Mouse (Mus musculus): ENCODE measurements at regions not wholly inside any gene's neighbourhood (a gene's known extent, or its start where the extent isn't known, plus 50 kb on each side); places are given as distances from the start of the nearest gene placed in this dataset.
"Not testable (repeated sequence)": the region's sequence is repeated elsewhere in the genome, so short reads cannot be mapped to it uniquely, and the experiment has no call there.

GRCm38 (mm10) chr4:153157572-153157971 lies 325.0 kb downstream of the Ajap1 start:
- no peak for DNase-seq

- not testable (repeated sequence) for DNase-seq
Measured at GRCm38 (mm10) chr4:153152923-153153322, 329.7 kb downstream of the Ajap1 start.

- DNase-seq: no peak
Measured at GRCm38 (mm10) chr4:153133147-153133546, 349.5 kb downstream of the Ajap1 start.

- no peak for DNase-seq
Measured at GRCm38 (mm10) chr4:153129345-153129744, 353.3 kb downstream of the Ajap1 start.

DNA sequence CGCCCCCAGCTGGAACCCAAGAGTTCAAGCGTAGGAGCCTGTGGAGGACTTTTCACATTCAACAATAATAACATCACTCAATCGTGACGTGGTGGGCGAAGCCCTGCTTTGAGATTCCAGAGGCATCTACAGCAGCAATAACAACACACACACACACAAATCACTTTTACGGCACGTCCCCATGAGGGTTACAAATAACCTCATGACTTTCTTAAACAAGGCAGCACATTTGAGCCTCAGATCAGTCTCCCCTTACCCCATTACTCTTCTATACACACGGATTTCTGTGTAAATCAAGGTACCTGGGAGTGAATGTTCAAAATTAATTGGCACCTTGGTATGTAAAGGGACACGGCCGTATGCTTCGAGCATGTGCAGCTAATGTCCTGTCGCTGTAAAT lies 354.4 kb downstream of the Ajap1 start:
- no peak for DNase-seq

GRCm38 (mm10) chr4:153120480-153120879 lies 362.1 kb downstream of the Ajap1 start:
- DNase-seq: no peak

DNA sequence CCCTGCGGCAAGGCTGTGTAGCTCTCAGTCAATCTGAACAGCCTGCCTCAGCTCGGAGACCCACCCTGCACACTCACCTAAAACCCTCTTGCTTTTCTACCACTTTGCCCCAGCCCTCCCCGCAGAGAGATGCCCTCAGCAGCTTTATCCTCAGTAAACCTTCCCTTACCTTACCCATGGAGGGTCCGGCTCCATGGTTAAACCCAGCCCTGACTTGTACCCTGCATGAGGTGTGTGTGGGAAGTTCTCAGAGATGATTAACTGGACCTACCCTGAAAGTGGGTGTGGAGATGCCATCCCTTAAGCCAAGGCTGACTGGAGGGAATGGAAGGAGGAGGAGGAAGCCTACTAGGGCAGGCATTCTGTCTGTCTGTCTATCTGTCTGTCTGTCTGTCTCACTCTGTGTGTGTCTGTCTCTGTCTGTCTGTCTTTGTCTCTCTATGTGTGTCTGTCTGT lies 362.9 kb downstream of the Ajap1 start:
- DNase-seq: no peak

DNA sequence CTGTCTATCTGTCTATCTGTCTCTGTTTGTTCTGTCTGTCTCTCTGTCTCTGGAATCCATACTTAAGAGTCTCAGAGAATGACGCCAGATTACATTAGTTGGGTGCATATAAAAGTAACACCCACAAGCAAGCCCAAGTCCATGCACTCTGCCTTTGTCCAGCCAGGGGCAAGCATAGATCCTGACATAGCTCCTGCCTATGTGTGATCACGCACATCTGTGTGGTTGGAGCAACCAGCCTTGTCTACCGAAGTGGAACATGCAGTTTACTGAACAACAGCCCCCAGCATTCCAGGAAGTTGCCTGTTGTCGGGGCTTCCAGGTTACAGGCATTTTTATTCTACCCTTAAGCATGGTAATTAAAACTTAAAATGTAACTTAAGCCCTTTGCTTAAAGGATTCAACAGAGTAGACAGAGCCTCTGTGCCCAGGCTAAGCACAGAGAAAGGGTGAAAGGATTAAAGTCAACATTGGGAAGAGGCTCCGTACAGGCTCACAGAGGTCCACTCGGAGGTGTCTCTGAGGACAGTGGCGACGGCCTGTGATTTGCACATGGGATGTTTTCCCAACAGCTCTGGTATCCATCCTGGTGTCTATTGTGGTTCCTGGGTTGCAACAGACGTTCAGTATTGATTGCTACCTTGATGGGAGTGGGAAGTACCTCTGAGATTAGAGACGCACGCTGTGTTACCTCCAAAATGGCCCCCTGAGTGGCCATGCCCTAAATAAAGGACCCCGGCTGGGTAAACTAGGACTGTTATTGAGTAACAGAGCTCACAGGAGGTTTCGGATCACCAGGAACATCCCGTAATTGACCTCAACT lies 363.6 kb downstream of the Ajap1 start:
- no peak for DNase-seq

DNA sequence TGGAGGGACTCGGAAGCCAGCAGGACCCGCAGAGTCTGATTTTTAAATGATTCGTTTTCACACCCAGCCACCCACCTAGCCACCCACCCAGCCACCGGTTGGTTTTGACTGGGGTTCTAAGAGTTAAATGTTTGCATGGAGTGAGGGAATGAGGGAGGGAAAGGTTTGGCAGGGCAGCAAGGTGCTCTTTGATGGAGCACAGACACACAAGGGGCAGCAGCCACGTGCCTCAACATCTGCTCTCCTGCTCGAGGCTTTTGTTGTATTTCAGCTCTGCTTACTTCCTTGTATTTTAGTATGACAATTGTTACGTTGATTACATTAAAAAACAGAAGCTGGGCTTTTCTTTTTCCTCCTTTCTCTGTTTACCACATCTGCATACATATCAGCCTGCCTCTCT lies 367.6 kb downstream of the Ajap1 start:
- DNase-seq: no peak

GRCm38 (mm10) chr4:153113577-153113976 lies 369.0 kb downstream of the Ajap1 start:
- no peak for DNase-seq

DNA sequence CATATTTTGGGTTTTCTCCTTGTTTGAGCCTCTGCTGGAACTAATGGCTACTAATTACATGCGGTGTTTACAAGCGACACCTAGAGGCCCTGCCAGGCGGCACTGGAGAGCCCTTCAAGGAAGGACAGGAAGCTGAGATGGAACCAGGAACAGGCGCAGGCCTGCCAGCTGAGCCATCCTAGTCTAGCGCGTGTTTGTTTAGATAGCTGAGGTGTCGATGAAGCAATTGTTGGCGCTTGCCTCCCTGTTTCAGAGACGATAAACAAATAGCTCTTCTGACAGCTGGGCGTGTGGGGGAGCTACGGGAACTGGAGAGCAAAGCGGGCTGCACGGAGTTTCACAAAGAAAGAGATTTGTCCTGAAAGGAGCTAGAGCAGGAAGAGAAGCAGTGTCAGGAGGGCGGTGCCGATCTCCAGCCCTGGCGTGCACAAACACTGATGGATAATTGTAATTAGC lies 372.3 kb downstream of the Ajap1 start:
- no peak for DNase-seq

GRCm38 (mm10) chr4:153098591-153098990 lies 384.0 kb downstream of the Ajap1 start:
- DNase-seq: no peak

GRCm38 (mm10) chr4:153097601-153098000 lies 385.0 kb downstream of the Ajap1 start:
- DNase-seq: no peak

DNA sequence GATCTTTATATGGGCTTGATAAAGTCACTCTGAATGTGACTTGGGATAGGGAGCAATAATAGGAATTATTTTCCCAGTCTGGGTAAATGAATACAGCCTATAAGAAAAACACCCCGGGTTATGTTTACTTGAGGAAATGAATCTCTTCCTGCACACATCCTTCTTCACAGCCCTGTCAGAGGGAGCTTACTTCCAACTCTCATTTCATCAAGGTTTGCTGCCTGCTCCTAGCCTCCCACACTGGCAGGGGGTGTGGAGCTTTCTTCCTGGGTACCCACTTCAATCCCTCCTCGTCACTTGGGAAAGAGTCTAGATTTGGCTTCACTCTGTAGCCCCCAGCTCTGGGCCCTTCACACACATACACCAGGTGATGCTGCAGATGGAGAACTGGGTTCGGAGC lies 389.5 kb downstream of the Ajap1 start:
- no peak for DNase-seq

DNA sequence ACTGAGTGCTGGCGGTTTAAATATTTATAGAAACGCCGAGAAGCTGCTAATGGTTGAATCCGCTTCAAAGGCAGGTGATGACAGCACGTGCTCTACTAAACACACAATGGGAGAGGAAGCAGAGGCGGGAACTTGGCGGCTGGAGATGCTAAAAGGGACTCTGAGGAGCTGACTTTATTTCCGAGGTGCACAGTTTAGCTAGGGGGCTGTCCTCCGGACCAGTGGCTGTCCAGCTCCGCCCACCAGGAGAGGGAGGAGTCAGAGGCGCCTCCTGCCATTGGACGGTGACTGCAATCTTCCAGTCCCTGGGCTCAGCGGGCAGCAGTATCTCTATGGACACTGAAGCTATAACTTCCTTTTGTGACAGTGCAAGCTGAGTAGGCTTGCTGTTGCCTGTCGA lies 400.4 kb downstream of the Ajap1 start:
- no peak for DNase-seq

GRCm38 (mm10) chr4:153074590-153074989 lies 408.0 kb downstream of the Ajap1 start:
- no peak for DNase-seq

DNA sequence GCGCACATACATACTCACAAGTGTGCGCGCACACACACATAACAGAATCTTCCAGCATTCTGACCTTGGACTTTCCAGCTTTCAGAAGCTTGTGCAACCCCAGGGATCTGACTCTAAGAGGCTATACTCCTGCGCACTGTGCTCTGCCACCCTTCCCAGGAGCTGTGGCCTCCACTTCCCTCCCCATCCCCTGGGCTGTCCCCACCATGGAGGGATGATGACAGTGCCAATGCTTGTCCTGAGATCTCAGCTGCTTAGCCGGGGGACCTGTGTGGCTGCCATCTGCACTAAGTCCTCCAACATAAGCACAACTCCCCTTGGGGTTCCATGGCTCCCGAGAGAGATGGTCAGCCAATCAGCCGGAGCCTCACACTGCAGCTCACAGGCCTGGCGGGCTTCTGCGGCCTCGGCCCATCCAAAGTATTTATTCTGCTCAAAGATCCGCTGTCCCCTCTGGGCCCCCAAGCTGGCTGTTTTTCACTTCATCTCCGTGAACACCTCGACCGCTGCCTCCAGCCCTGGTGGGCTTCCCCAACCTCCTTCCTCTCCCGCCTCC lies 412.3 kb downstream of the Ajap1 start:
- no peak for DNase-seq

- DNase-seq: no peak
Measured at GRCm38 (mm10) chr4:153068484-153069033, 414.1 kb downstream of the Ajap1 start.

DNA sequence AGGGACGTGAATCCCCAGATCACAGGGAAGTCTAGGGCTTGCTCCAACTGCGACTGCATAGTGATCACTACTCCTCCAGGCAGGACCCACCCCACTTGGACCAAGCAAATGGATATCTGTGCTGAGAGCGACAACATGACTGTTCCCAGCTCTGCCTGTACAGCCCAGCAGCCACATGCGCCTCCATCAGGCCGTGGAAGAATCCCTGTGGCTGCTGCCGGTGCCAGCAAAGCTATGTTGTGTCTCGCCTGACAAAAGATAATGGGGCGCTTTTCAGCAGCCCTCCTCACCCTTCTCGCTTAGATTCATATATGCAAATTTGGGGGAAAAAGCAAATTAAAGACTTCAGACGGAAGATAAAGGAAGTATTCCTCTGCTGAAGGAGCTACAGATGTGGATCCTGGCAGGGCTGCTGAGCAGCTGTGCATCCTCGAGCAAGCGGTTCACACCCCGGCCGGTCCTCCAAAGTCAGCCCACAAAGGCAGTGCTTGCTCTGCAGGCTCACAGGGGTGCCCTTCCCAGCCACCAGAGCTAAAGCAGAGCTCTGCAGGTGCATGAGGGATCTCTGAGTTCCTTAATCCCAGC lies 418.5 kb downstream of the Ajap1 start:
- DNase-seq: no peak

GRCm38 (mm10) chr4:153063402-153063801 lies 419.2 kb downstream of the Ajap1 start:
- no peak for DNase-seq

DNA sequence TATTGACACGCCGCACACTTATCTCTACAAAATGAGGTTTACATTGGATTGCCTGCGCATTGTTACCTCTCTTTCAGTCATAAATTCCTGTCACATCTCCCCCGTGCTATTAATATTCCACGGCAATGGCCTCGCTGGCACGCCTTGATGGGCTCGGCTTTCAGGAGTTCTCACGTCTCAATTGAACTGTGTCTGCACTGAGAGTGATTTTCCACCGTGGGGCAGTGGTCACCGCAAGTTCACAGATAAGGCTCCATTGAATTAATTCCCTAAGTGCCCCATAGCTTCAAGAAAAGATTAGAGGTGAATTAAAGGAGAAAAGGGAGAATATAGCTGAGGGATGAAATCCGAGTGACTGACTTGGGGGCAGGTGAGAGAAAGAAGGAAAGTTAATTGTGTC lies 424.5 kb downstream of the Ajap1 start:
- no peak for DNase-seq

DNA sequence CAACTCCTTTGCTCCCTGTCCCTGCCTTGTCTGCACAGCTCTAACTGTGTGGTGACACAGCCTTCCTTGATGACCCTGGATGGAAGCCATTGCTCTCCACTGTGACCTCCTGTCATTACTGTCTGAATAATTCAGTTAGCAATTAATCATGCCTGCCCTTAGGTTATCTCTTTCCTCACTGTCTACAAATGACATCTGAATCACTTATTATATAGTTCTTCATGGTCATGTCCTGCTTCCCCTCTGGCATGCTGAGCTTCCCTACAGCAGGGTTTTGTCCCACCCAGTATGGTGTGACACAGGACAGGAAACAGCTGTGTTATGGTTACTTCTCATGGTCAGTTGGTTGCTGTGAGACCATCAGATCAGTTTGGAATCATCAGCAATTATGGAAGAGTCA lies 458.9 kb downstream of the Ajap1 start:
- DNase-seq: no peak

DNA sequence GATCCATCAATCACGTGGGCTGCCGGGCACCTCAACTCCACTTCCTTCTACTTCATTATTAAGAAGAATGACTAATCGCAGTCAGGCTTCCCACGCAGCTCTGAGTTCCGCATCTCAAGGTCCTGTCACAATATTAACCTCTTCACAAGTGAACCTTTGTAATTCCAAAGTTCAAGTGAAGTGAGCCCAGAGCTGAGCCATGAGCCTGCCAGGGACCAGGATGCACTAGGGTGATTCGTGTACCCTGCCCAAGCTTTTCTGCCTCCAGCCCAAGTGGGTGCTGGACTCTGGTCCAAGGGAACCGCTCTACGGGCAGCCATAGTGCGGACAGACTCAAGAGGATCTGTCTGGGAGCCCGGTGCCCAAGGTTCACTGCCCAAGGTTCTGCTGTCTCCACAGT lies 463.4 kb downstream of the Ajap1 start:
- no peak for DNase-seq
